Mouse (Mus musculus): ENCODE data around the gene Tubb3.
"Not testable (repeated sequence)": the region's sequence is repeated elsewhere in the genome, so short reads cannot be mapped to it uniquely, and the experiment has no call there.

The Tubb3 gene

GRCm38 (mm10) chr8:123420525-123421281 is 9.5 kb downstream of the Tubb3 start:
- Histone ChIP-seq H3K36me3 (ENCODE audit: control insufficient read depth, insufficient read depth, low read length, poor library complexity, severe bottlenecking) (no peaks in the 10 kb centered on the region), H3K27me3 (ENCODE audit: control insufficient read depth, insufficient read depth, low read length, poor library complexity, severe bottlenecking) (no peaks in the 10 kb centered on the region)
- DNase-seq (ENCODE audit: low read depth, low spot score): no peak

- Histone ChIP-seq H3K27me3 (ENCODE audit: control insufficient read depth, insufficient read depth, low read length, poor library complexity, severe bottlenecking) (no peaks in the 10 kb centered on the region), H3K36me3 (ENCODE audit: control insufficient read depth, insufficient read depth, low read length, poor library complexity, severe bottlenecking) (no peaks in the 10 kb centered on the region)
- DNase-seq (ENCODE audit: low read depth, low spot score): no peak
These were observed 10.1 kb downstream of the Tubb3 start for GRCm38 (mm10) chr8:123421325-123421724.

- H3K27me3 ChIP-seq (ENCODE audit: control insufficient read depth, insufficient read depth, low read length, poor library complexity, severe bottlenecking): no peaks in the 10 kb centered on the region
- H3K36me3 ChIP-seq (ENCODE audit: control insufficient read depth, insufficient read depth, low read length, poor library complexity, severe bottlenecking): no peaks in the 10 kb centered on the region
- DNase-seq (ENCODE audit: low read depth, low spot score): peak; percentile 77
These were observed 11.0 kb downstream of the Tubb3 start for GRCm38 (mm10) chr8:123422056-123422780.

DNA sequence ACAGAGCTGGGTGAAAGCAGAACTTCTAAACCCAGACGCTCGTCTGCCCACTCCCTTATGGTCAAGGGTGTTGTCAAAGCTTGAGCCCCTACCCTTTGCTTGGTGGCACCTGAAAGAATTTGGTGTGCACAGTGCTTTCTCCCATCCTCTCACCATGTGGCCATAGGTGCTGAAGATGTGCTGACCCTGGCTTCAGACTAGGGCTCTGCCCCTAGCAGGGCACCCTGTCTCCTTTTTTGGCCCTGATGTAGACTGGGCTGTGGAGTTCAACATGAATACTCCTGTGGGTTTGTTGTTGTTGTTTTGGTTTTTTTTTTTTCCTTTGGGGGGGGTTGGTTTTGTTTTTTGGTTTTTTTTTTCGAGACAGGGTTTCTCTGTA is 11.5 kb downstream of the Tubb3 start:
- no peak for DNase-seq (ENCODE audit: low read depth, low spot score)
- Histone ChIP-seq H3K36me3 (ENCODE audit: control insufficient read depth, insufficient read depth, low read length, poor library complexity, severe bottlenecking) (no peaks in the 10 kb centered on the region), H3K27me3 (ENCODE audit: control insufficient read depth, insufficient read depth, low read length, poor library complexity, severe bottlenecking) (no peaks in the 10 kb centered on the region)

DNA sequence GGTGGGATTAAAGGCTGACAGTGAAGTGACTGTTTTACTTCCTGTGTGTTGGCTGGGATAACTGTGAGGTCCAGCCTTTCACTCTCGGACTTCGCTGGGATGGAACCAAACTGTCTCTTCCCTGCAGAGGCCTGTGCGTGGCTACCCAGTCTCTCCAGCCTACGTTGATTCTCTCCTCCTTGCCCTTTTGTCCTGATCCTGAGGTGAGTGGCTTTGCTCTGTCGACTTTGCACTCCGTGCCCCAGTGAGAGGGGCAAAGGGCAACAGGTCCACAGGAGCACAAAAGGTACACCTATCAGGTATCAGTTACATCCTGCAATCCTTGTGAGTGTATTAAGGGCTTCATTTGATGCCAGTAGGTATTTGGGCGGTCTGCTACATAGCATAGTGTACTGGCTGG is 12.2 kb downstream of the Tubb3 start, which contains the start of gene Def8:
Def8 (plus strand) TSS at position 87 of the 400 bp plus-strand sequence.
- DNase-seq (ENCODE audit: low read depth, low spot score): no peak
- Histone ChIP-seq H3K36me3 (ENCODE audit: control insufficient read depth, insufficient read depth, low read length, poor library complexity, severe bottlenecking) (no peaks in the 10 kb centered on the region), H3K27me3 (ENCODE audit: control insufficient read depth, insufficient read depth, low read length, poor library complexity, severe bottlenecking) (no peaks in the 10 kb centered on the region)

DNA sequence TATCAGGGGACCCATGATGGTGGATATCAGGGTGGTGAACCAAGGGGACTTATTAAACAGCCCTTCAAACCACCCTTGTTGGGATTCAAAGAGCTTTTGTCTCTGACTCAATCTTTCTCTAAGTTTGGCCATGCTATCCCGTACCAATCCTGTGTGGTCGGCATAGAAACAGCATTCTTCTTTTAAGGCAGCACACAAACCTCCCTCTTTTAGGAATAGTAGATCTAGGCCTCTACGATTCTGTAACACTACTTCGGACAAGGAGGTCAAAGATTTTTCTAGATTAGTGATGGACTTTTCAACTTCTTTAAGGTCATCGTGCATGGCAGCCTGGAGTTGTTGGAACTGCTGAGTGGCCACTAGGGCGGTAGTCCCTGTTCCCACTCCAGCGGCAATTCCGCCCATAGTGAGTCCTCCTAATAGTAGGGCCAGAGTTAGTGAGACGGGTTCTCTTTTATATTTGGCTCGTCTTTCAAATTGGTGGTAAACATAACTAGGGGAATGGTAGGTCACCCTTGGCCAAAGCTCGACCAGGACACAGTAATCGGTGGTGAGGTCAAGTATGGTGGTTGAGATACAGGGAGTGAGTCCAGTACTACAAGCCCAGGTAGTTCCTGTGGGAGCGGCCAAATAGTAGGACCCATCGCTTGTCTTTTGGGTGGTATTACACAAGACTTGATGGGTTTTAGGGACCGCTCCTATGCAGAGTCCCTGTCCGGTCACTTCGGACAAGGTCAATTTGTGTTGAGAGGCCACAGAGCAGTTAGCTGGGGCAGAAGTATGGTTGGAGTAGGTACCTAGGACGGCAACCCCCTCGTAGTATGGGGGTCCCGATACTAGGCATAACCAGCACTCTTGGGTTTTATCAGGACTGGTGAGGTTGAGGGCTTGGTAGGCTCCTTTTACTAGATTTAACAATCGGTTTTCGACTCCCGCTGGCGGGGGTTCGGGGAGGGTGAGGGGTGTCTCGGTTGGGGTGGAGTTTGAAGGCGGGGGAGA is 15.6 kb downstream of the Tubb3 start:
- H3K27me3 ChIP-seq (ENCODE audit: control insufficient read depth, insufficient read depth, low read length, poor library complexity, severe bottlenecking): no peaks in the 10 kb centered on the region
- no peak for DNase-seq (ENCODE audit: low read depth, low spot score)
- no peaks in the 10 kb centered on the region for H3K36me3 ChIP-seq (ENCODE audit: control insufficient read depth, insufficient read depth, low read length, poor library complexity, severe bottlenecking)

DNA sequence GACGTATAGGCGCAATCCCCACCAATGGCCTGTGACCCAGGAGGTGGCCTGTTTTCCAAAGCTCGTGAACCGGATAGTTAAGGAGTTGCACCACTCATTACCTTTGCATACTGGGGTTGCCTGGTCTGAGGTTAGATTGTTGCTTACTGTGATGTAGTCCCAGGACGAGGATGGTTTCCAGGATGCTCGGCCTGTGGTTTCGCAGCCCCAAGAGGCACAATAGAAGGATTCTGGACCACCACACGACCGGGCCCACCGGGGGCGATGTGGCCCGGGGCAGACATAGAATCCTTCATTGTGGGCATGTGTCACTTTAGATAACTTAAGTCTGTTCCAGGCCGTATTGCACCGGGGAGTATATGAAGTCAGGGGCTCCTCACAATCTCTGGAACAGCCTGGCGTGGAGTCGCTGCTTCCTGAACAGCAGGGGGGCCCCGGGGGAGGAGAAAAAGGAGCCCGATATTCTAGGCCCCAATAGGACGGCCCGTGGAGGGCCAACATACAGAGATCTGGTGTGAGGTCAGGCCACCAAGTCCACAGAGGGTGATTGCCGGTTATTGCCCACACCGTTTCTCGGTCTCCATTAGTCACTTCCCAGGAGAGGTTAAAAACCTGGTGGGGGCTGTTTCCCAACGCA is 16.5 kb downstream of the Tubb3 start:
- DNase-seq (ENCODE audit: low read depth, low spot score): no peak
- no peaks in the 10 kb centered on the region for H3K27me3 ChIP-seq (ENCODE audit: control insufficient read depth, insufficient read depth, low read length, poor library complexity, severe bottlenecking)
- no peaks in the 10 kb centered on the region for H3K36me3 ChIP-seq (ENCODE audit: control insufficient read depth, insufficient read depth, low read length, poor library complexity, severe bottlenecking)

DNA sequence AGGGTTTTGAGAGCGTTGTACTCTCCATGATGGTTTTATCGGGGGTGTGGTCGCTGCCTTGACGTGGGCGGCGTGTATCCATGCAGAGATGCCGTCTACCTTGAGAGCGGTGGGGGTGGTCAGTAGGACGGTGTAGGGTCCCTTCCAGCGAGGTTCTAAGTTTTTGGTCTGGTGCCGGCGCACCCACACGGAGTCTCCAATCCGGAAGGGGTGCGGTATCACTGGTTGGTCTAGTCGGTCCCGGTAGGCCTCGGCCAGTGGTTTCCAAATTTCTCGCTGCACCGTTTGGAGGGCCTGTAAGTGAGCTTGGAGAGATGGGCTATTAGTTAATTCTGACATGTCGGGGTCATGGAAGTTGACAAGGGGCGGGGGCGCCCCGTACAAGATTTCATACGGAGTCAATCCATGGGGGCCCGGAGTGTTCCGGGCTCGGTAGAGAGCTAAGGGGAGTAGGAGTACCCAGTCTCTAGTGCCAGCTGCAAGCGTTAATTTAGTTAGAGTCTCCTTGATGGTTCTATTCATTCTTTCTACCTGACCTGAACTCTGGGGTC is 17.2 kb downstream of the Tubb3 start:
- H3K36me3 ChIP-seq (ENCODE audit: control insufficient read depth, insufficient read depth, low read length, poor library complexity, severe bottlenecking): no peaks in the 10 kb centered on the region

GRCm38 (mm10) chr8:123428939-123429721 is 17.9 kb downstream of the Tubb3 start:
- no peak for DNase-seq (ENCODE audit: low read depth, low spot score)
- Histone ChIP-seq H3K27me3 (ENCODE audit: control insufficient read depth, insufficient read depth, low read length, poor library complexity, severe bottlenecking) (no peaks in the 10 kb centered on the region), H3K36me3 (ENCODE audit: control insufficient read depth, insufficient read depth, low read length, poor library complexity, severe bottlenecking) (no peaks in the 10 kb centered on the region)

More for the DNA sequence above, 17.2 kb downstream of the Tubb3 start:
- no peak for DNase-seq (ENCODE audit: low read depth, low spot score)
- no peaks in the 10 kb centered on the region for H3K27me3 ChIP-seq (ENCODE audit: control insufficient read depth, insufficient read depth, low read length, poor library complexity, severe bottlenecking)

GRCm38 (mm10) chr8:123429722-123430013 is 18.4 kb downstream of the Tubb3 start:
- not testable (repeated sequence) for H3K27me3 ChIP-seq (ENCODE audit: control insufficient read depth, insufficient read depth, low read length, poor library complexity, severe bottlenecking); DNase-seq (ENCODE audit: low read depth, low spot score); H3K36me3 ChIP-seq (ENCODE audit: control insufficient read depth, insufficient read depth, low read length, poor library complexity, severe bottlenecking)

- DNase-seq (ENCODE audit: low read depth, low spot score); H3K36me3 ChIP-seq (ENCODE audit: control insufficient read depth, insufficient read depth, low read length, poor library complexity, severe bottlenecking); H3K27me3 ChIP-seq (ENCODE audit: control insufficient read depth, insufficient read depth, low read length, poor library complexity, severe bottlenecking): not testable (repeated sequence)
These were observed 19.7 kb downstream of the Tubb3 start for GRCm38 (mm10) chr8:123430936-123431335.

GRCm38 (mm10) chr8:123431616-123432365 is 20.6 kb downstream of the Tubb3 start:
- no peak for DNase-seq (ENCODE audit: low read depth, low spot score)
- Histone ChIP-seq H3K27me3 (ENCODE audit: control insufficient read depth, insufficient read depth, low read length, poor library complexity, severe bottlenecking) (no peaks in the 10 kb centered on the region), H3K36me3 (ENCODE audit: control insufficient read depth, insufficient read depth, low read length, poor library complexity, severe bottlenecking) (no peaks in the 10 kb centered on the region)

DNA sequence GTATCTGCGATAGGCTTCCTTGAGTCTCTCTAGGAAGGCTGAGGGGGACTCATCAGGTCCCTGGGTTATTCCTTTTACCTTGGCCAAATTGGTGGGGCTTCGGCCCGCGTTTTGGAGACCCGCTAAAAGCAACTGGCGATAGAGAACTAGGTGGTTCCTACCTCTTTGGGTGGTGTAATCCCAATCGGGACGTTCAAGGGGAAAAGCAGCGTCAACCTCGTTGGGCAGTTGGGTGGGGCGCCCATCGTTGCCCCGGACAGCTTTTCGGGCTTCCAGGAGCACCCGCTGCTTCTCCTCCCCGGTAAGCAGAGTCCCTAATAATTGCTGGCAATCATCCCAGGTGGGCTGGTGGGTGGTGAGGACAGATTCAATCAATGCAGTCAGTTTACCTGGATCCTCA is 21.2 kb downstream of the Tubb3 start:
- Histone ChIP-seq H3K27me3 (ENCODE audit: control insufficient read depth, insufficient read depth, low read length, poor library complexity, severe bottlenecking) (no peaks in the 10 kb centered on the region), H3K36me3 (ENCODE audit: control insufficient read depth, insufficient read depth, low read length, poor library complexity, severe bottlenecking) (no peaks in the 10 kb centered on the region)
- no peak for DNase-seq (ENCODE audit: low read depth, low spot score)

Data from splenic B cell, adult 2 months (primary cell).